Comparison of ENCODE assay signal across 8 mouse cellular contexts in the genomic region with DNA sequence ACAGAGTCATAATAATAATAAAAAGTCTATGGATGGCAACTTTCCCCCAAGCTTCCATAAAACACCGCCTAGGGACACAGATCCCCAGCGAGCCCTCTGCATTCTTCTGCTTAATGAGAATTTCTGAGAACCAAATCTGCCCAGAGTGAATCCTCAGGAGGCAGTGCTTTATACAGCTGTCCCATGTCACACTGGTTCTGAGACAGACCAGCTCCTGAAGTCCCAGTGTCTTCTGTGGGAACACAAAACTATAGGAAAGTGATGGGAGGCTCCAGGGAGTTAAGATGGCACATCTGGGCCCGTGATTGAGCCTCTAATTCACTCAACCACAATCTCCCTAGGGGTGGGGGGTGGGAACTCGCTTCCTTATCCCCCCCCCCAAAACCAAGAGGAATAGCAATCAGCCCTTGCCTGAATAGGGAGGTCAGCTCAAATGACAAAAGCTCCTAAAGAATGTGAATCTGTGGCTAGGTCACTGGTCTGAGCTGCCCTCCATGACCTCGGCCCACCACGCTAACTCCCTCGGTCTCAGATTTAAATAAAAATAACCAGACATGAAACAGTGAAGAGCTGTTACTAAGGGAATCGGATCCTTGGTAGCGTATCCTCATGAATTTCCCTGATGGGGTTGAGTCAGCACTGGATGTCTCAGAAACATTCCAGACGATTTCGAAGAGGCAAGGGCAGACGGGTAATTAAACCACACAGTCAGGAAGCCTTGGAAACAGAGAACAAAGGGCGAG.
A peak's percentile ranks its signal among the peaks of the same experiment; 100 is the strongest.
DNase-seq lines count a peak whose midpoint lies in the region; ATAC-seq and TF ChIP-seq lines count a peak whose summit lies in the region.

No protein-coding gene starts in this region.

- H3K27ac ChIP-seq in lung, postnatal 0 days (ENCODE audit: low read length) = no peak overlapping the region

- no peaks in the 10 kb centered on the region for H3K4me1 ChIP-seq in lung, postnatal 0 days (ENCODE audit: insufficient read depth, low read depth, low read length)

- no peaks in the 10 kb centered on the region for H3K27me3 ChIP-seq in lung, postnatal 0 days (replicated peaks; ENCODE audit: insufficient read depth, low read length)

- no peak for TF ChIP-seq CTCF in lung, postnatal 0 days (IDR thresholded peaks at IDR 0.05)

- 0 out of 2 replicates have a peak, but pooled peaks have one; percentile 40 for ATAC-seq in lung, postnatal 0 days

- H3K9me3 ChIP-seq in lung, postnatal 0 days (ENCODE audit: low read length) = no peaks in the 10 kb centered on the region

- no peak overlapping the region for H3K4me3 ChIP-seq in lung, postnatal 0 days (ENCODE audit: low read depth, low read length)

- no peak for TF ChIP-seq EP300 in lung, postnatal 0 days (IDR thresholded peaks at IDR 0.05)

- no peak overlapping the region for H3K4me2 ChIP-seq in lung, postnatal 0 days (replicated peaks; ENCODE audit: low read depth, low read length)

- DNase-seq in lung, postnatal 0 days (ENCODE audit: low spot score) = peak; percentile 47
- DNase-seq in lung, postnatal 25 days (ENCODE audit: low spot score) = no peak
- DNase-seq in heart, adult 8-10 months (ENCODE audit: low spot score) = peak; percentile 31
- peak; percentile 82 for DNase-seq in mesoderm, embryonic 11.5 days (ENCODE audit: low read depth, low spot score)
- DNase-seq in ovary, postnatal 14 days (ENCODE audit: low spot score) = no peak
- DNase-seq in adrenal gland, adult 8-10 months = no peak
- DNase-seq in right cerebral cortex, postnatal 25 days = no peak
- no peak for DNase-seq in thymus, postnatal 25 days

- no peaks in the 10 kb centered on the region for H3K36me3 ChIP-seq in lung, postnatal 0 days (ENCODE audit: insufficient read depth, low read length)

- H3K9ac ChIP-seq in lung, postnatal 0 days (replicated peaks; ENCODE audit: low read depth) = no peak overlapping the region

- WGBS in lung, postnatal 0 days = 29% methylated on average over 13 of the region's 13 CpGs

Comparison
In these comparisons a context has a peak if more than half of its experiments do, and no peak if none do; other contexts are left out.
1. DNase-seq: peak in lung, postnatal 0 days (single experiment), heart, adult 8-10 months (single experiment) and mesoderm, embryonic 11.5 days (single experiment); none in lung, postnatal 25 days (single experiment), ovary, postnatal 14 days (single experiment), adrenal gland, adult 8-10 months (single experiment), right cerebral cortex, postnatal 25 days (single experiment) and thymus, postnatal 25 days (single experiment).